In the genomic region with DNA sequence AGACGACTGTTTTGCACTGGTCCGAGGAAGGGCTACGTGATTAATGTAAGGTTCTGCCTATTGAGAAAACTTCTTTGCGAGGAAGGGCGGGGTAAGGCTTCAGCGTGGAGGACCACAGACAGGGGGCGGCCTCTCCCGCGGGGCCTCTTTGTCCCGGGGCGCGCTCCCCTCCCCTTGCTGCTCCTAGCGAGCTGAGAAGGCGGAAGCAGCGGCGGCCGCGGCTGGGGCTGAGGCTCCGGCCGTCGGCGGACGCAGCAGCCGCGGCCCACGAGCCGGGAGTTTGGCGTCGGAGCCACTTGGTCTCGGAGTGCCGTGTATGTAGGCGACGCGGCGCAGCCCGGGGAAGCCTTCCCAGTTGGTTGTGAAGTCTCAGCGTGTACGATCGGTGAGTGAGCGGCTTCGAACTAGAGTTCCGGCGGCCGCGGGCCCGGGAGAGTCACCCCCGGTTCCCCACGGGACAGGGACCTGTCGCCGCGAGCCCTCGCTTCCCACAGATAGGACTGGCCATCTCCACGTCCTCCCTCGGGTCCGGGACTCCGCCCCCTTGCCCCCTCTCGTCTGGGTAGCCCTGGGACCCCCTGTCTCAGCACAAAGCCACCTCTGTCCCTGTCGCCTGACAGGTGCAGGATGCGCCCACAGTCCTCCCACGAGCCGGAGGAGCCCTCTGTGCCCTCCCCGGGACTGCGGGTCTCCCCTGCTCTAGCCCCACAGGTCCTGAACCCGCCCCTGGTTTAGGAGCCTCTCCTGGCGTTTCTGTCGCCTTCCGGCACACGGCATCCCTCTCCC, we compare ENCODE assay signal across 8 mouse cellular contexts. TPM values are rescaled to one million over a fixed set of nuclear protein-coding genes. Genes with fewer than 3 reads are reported as not detected.
A peak's percentile ranks its signal among the peaks of the same experiment; 100 is the strongest.
DNase-seq lines count a peak whose midpoint lies in the region; ATAC-seq lines count a peak whose summit lies in the region.

Traf6 (plus strand) TSS at position 194 of the 786 bp plus-strand sequence.

- peak; percentile 88 for DNase-seq in adrenal gland, adult 18-20 months (ENCODE audit: low spot score in 2 of 2)
- DNase-seq in embryo, embryonic 10.5 days (ENCODE audit: low spot score) = peak; percentile 91
- DNase-seq in gastrocnemius, postnatal 14 days = peak; percentile 91
- DNase-seq in left cerebral cortex, postnatal 10 days (ENCODE audit: extremely low spot score in 1 of 2, low spot score in 2 of 2) = peak; percentile 72 to 93
- peak; percentile 89 to 91 for DNase-seq in right cerebral cortex, postnatal 10 days (ENCODE audit: low spot score in 2 of 2)
- peak; percentile 91 for DNase-seq in urinary bladder, postnatal 14 days (ENCODE audit: low spot score)

- intact Hi-C loops in gastrocnemius, postnatal 14 days (cut with DNase I; ENCODE audit: low total_unique reads) = no loop called here
- intact Hi-C loops in left cerebral cortex, postnatal 10 days (cut with DNase I) = no loop called here

- ATAC-seq in inflammation-experienced regulatory T-cells, adult 6 months = peak; percentile 91
- peak; percentile 98 for ATAC-seq in megakaryocyte progenitor cell, adult 5-6 weeks (replicated peaks; ENCODE audit: poor library complexity)

RNA-seq across cellular contexts. Expression of gene Traf6, which starts in this region (rescaled TPM):
- total RNA-seq in adrenal gland, adult 18-20 months (2021) = 10 to 100 TPM; 21.0 to 22.9 TPM
- 10 to 100 TPM in 1 of 2 experiments, 1 to 10 TPM in 1; 9.6 to 10.1 TPM for total RNA-seq in gastrocnemius, postnatal 14 days (2021)
- 10 to 100 TPM; 10.8 to 15.1 (median 14.4) TPM for polyA plus RNA-seq in inflammation-experienced regulatory T-cells, adult 6 months (2017; shearing (Covaris generic))
- 10 to 100 TPM in 1 of 2 experiments, 1 to 10 TPM in 1; 8.9 to 10.3 TPM for total RNA-seq in left cerebral cortex, postnatal 10 days (2021)
- total RNA-seq in megakaryocyte progenitor cell, adult 5-6 weeks (2015) = 24.5 and 27.1 TPM in 2 replicates
- 14.0 and 14.1 TPM in 2 replicates for total RNA-seq in megakaryocyte progenitor cell, adult 5-6 weeks (2017)

Comparison
In these comparisons a context has a peak if more than half of its experiments do, and no peak if none do; other contexts are left out.
1. Peak in every context shown above with its lines: DNase-seq and ATAC-seq.